Mouse (Mus musculus) layer of hippocampus, adult 18-20 months (tissue): Measurements from ENCODE around the gene Hdac2. TPM values are rescaled to one million over a fixed set of nuclear protein-coding genes. Genes with fewer than 3 reads are reported as not detected.

Experiments used
- DNase-seq, 2 experiments: peaks; one replicate each; pipeline ENCODE4 v3.0.0; 2022; ENCODE audit warnings: low spot score in 2 of 2
- long read RNA-seq: library from polyadenylated mRNA; stranded (forward); transcript quantifications from one replicate; pipeline ENCODE4 v2.0.0, GENCODE M21; 2021
- total RNA-seq, 2 experiments: library from RNA; stranded (reverse); gene quantifications; 2 replicates each; pipeline ENCODE4 v1.2.3; 2021

Hdac2 gene
- 10 to 100 TPM; 81.8 to 86.6 TPM for total RNA-seq
- long read RNA-seq, transcript Hdac2-201 (14 exons, 2,005 nt) = major isoform, 85 of 93 reads
- long read RNA-seq, partial matches to known transcripts = 5 of 93 reads
- long read RNA-seq, other reads (novel, unspliced or antisense) = 3 of 93 reads

DNA sequence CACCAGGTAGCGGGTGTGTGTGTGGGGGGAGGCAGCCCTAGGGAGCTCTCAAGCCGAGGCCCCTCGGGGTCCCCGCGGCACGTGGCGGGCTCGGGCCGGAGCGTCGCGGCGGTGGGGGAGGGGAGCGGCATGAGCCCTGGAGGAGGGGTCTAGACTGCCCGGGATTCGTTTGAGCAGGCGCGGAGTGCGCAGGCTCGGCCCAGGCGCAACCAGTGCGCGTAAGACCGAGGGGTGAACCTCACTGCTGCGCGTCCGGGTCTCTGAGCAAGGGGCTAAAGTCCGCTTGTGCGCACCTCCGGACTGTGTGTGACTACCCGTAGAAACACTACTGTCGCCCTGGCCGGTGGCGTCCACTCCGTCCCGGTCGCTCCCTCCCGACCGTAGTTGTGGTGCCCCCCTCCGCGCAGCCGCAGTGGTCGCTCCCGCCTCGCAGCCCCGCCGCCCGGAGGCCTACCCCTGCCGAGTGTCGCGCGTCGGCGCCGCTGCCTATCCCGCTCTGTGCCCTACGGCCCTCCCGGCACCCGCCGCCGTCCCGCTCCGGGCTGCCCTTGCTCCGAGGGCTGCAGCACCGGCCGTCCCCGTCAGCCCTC is at the start of gene Hdac2:
Gene Hdac2, plus strand, starts transcription at position 459 of the 590 bp plus-strand sequence.
- DNase-seq = peak; percentile 82 to 91

DNA sequence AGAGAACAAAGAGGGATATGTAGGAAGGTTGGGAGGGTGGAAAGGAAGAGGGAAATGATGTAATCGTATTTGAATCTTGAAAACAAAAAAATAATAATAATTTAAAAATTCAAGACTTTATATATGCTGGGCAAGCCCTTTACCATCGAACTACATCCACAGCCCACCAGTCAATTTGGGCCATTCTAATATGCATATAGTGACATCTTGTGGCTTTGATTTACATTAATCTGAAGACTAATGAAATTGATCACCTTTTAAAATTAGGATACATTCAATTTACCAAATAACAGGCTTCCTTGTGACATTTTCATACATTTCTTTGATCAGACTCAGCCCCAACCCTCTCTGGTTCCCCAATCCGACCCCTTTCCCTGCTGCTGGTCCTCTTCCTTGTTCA is 46.1 kb upstream of the Hdac2 start:
- DNase-seq = no peak

DNA sequence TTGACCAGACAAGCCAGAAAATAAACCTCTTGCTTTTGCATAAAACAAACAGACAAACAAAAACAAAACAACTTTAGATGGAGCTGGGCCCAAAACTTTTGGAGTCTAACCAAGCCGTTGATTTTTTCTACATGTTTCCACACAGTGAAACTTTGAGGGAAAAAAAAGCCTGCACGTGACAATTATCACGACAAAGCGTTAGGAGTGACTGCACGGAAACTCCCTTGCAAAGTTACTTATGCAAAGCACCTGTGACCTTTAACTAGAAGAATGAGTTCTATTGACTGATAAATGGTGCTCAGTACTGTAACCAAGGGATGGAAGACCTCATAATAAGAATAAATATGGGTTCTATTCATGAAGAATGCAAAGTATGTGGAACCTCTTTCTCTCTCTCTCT is 38.5 kb upstream of the Hdac2 start:
- no peak for DNase-seq

DNA sequence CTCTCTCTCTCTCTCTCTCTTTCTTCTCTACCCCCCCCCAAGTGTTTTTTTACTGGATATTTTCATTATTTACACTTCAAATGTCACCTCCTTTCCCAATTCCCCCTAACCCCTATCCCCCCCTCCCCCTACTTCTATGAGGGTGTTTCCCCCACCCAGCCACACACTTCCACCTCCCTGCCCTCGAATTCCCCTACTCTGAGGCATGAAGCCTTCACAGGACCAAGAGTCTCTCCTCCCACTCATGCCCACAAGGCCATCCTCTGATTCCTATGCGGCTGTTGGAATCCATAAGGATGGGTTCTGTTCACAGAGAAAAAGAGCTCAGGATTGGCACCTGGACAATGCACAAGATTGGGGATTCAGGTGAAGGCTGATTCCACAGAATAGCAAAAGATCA is 38.1 kb upstream of the Hdac2 start:
- DNase-seq = no peak

DNA sequence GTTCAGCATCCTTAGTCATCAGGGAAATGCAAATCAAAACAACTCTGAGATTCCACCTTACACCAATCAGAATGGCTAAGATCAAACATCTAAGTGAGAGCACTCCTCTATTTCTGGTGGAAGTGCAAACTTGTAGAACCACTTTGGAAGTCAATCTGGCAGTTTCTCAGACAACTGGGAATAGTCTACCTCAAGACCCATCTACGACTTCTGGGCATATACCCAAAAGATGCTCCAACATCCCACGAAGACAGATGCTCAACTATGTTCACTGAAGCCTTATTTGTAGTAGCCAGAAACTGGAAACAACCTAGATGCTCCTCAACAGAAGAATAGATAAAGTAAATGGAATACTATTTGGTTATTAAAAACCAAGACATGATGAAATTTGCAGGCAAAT is 22.6 kb upstream of the Hdac2 start:
- no peak for DNase-seq

DNA sequence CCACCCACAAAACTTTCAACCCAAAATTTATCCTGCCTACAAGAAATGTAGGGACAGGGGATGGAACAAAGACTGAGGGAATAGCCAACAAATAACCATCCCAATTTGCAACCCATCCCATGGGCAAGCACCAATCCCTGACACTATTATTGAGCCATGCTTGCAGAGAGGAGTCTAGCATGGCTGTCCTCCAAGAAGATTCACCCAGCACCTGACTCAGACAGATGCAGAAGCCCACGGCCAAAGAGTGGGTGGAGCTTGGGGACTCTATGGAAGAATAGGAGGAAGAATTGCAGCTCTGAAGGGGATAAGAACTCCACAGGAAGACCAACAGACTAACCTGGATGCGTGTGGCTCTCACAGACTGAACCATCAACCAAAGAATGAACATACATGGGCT is 21.7 kb upstream of the Hdac2 start:
- no peak for DNase-seq

DNA sequence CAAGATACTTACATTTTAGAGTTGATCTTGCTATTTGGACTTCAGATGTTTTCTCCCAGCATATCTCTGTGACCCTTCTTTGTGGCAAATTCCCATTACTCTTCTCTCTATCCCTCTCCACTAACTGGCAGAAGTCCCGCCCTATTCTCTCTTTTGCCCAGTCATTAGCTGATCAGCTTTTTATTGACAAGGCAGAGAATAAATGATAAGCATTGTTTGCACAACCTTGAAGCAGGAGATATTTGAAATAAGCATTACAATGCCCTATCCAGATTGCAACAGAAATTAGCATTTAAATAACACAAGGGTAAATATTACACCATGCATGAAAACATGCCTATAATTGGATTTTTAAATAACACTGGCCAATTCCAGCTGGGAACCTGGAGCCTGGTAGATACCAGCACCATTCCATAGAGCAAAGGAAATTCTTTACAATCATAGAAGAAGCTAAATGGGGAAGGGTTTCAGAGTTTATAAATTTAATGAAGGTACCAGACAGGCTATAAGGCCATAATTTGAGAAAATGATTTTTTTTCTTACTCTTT is 14.7 kb upstream of the Hdac2 start:
- no peak for DNase-seq

DNA sequence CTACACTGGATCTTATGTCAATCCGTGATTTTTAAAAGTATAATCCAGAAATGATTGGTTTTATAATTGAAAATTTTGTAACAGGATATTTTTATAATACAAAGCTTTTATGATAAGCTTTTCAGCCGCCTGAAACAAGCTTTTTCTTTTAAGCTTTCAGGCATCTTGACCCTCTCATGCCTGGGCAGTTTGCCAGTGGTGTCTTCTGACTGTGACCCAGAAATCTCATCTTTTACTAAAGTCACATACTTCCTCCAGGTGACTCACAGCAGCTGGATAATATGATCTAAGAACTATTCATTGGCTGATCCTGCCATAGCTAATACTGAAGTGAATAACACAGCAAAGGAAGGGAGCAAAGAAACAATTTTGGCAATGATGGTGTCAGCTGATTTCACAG is 9.9 kb upstream of the Hdac2 start:
- no peak for DNase-seq

DNA sequence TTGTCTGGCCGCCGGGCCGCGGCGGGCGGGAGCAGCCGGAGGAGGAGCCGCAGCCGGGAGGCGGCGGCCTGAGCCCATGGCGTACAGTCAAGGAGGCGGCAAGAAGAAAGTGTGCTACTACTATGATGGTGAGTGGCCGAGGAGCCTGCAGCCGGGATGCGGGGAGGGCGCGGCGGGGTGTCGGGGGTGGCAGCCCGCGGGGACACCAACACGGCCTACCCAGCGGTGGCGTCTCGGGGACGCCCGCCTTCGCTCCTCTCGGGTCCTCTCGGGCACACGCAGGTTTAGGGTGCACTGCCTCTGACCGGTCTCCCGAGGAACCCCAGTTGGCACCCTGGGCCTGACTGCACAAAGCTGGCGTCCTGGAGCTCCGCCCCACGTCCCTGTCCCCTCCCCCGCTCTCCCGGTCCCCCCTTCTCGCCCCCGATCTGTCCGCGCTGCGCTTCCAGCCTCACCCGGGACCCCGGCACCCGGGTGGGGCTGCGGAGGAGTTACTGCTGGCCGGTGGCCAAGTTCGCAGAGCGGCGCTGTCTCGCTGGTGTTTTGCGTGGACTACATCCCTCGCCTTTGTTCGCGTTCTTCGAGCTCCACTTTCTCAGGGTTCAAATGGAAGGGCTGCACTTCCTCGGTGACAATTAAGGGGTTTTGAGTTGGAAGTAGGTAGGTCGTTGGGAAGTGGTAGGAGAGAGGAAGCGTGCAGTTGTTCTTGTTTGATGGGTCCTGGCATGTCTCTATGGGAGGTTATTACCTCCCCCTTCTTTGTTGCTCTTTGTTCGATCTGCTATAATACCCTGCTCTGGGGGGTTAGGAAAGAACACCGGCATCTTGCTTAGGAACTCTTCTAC is 554 bp downstream of the Hdac2 start:
- DNase-seq = peak; percentile 42 to 71

DNA sequence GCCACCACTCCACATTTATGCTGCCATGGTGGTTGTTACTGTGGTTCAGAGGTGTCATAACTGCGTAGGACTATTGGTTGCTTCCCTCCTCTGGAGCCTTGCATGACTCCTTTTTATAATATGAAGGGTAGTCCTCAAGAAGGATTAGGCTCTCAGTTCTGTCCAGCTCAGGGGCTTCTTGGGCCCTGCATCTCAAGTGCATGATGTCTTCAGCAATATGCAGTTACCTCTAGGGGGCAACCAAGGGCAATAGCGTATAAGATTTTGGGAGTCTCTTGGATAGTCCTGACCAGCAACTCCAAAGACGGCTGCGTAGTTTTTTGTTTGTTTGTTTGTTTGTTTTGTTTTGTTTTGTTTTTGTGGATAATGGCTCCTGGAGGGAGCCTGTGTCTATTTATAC is 7.5 kb downstream of the Hdac2 start:
- DNase-seq = no peak

DNA sequence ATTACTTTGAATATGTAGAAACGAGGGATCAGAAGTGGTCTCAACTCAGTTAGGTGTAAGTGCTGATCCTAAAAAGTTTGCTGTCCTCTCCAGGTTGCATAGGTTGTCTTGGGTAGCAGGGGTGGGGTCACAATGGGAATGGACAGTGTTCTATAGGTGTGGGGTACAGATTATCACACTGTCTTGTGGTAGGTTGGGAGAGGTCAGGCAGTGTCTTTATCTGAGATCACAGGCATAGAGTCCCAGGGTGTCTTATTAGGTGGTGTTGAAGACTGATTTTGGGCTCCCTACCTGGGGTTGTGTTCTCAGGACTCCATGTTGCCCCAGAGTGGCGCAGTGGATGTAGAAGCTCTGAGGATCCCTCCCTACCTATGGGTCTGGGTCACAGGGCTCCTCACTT is 17.8 kb downstream of the Hdac2 start:
- no peak for DNase-seq

DNA sequence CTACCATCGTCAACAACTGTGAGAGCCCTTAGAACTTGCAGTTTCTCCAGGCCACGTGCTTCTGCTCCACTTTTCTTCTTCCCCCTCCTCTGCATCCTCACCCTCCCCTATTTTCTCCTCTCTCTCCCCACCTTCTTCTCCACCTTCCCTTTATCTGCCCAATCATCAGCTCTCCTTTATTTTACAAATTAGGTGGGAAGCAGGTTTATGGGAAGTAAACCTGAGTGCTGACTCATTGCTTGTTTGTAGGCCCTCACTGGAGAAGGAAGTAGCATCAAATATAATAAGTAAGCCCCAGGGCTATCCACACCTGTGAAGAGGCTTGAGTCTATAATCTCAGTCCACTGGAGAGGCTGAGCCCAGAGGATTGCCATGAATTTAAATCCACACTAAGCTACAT is 26.5 kb downstream of the Hdac2 start:
- no peak for DNase-seq

DNA sequence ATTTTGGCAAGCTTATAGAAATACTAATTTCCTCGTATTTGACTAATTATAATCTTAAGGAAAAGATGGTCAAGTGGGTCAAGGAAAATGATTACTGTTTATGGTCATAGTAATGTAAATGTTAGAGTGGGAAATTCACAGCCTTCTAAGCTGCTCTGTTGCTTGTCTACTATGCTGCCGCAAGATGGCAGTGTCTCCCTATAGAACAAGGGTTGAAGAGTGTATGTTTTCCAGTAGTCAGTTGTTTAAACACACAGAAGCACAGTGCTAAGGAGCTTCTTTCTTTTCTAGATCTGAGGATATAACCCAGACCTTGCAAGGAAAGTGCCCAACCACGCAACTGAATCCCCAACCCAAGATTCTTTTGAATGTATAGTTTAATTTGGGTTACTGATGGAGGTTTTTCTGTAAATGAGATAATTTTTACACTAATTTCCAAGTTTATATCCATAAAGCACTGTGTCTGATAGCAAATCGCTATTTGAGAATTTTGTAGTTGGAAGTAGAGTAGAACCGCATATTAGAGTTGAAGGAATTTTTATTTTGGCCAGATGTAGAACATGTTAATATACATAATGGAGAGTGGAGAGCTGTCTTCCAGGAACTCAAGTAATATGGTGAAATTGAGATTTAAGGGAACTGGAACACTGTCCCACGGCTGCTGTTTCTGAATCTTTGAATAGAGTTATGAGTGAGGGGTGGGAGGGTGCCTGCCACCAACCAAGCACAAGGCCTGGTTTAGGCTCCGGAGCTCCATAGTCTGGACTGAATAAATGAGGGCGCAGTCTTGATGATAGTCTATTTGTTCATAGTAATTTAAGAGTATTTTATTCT is 40.1 kb downstream of the Hdac2 start:
- DNase-seq = peak; percentile 45 to 73

DNA sequence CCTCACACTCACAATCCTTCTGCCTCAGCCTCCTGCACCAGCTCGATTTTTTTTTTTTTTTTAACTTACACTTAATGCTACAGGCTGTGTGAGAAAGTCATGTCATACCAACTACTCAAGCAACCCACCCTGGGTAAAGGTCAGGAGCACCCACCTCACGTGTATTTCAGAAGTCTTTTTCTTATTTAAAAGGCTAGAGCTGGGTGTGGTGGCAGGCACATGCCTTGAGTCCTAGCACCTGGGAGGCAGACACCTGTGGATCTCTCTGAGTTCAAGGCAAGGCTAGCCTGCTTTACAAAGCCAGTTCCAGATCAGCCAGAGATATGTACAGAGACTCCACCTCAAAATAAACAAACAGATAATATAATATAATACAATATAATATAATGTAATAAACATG is 41.4 kb downstream of the Hdac2 start:
- no peak for DNase-seq

DNA sequence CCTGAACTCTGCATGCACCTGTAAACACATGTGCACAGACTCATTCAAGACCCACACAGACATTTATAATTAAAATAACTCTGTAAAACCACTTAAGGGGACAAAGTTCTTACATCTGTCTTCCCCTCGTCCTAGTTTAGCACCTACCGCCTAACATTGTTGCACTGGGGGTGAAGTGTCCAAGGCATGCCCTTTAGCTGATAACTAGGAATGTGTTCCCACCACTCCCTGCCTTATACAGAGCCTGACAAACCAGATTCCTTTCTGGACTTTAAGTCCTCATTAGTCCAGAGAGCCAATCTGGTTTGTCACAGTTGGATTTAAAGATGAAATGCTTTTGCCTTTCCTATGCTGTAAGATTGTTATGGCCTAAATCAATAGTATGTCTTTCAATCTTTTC is 41.9 kb downstream of the Hdac2 start:
- no peak for DNase-seq

DNA sequence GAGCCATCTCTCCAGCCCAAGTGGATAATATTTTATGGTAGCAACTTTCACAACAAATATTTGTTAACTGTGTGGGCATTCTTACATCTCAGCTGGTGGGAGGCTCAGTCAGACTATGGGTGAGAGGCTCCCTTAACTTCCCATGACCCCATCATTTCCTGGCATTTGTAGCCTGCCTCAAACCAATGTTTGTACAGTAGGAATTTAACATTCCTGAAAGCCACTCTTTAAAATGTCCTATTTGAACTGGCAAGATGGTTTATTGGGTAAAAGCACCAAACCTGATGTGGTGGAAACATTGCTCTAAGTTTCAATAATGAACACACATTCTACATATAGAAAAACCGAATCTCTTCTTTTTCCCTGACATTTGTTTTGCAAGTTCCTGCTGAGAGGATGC is 50.0 kb downstream of the Hdac2 start:
- no peak for DNase-seq

DNA sequence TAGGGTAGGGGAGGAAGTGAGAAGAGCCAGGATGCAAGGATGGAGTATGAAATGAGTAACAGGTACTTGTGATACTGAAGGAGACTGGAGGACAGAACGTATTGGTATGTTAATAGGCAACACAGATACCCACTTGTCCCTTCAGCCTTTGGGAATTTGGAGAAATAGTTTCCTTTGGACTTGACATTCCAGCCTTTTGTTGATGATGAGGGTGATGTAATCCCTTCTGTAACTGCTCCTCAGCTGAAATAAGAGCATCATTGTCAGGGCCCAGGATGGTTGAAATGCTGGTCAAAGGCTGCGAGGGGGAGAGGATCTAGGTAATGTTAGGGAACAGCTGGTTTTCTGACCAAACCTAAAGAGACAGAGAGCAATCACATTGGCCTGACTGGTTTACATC is 54.3 kb downstream of the Hdac2 start:
- DNase-seq = no peak

DNA sequence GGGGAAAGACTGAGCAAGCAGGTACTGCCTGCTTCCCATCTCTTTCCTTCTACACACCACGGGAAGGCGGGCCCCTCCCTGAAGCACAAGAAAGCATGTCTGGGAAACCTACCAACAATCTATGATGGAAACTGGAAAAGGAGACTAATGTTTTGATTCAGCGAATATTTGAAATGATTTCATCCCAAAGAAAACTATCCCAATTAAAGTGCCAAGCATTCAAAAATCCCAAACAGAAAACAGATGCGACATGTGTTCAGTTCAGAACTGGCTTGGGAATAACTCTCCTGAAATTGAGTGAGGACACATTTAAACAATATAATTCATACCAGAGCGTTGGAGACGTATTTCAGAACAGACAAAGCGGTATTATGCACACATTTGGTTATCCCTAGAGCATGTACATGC is 60.8 kb downstream of the Hdac2 start:
- peak in 1 of 2 experiments; percentile 11 for DNase-seq

DNA sequence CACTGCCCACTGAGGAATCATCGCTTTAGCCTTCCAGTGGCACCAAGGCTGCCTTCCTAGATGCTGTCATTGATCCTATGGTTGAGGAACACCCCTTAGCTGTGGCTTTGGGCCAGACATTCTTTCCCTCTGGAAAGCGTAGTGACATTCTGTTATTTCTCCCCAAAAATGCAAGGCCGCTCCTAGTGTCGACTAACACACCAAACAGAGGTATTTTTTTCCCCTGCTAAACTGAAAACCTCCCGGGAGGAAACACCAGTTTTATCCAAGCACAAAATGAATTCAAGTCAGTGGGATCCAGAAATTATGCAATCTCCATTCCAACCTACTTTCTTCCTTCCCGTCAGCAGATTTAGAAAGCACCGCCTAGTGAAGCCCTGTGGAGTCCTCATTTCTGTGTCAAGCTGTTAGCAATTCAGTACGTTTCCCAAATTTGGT is 73.3 kb downstream of the Hdac2 start:
- peak in 1 of 2 experiments; percentile 40 for DNase-seq
